Mouse (Mus musculus) bone marrow, adult 2 months (tissue): Measurements from ENCODE around the gene Elmod3. TPM values are rescaled to one million over a fixed set of nuclear protein-coding genes. Genes with fewer than 3 reads are reported as not detected.

Experiments used
- H3K27ac ChIP-seq: fragments of 200-500 bp; 2 replicates; pipeline ENCODE4 v1.5.1; 2012; ENCODE audit warnings: low read depth, mild to moderate bottlenecking, control low read depth, inconsistent platforms, low read length; ENCODE audit not compliant: control insufficient read depth, poor library complexity, insufficient read depth
- H3K4me1 ChIP-seq: fragments of 200-500 bp; 2 replicates; pipeline ENCODE4 v1.6.1; 2011; ENCODE audit warnings: low read length; ENCODE audit not compliant: control insufficient read depth, insufficient read depth
- H3K4me3 ChIP-seq: fragments of 200-500 bp; replicated peaks from 2 replicates; pipeline ENCODE3; 2011; ENCODE audit warnings: mild to moderate bottlenecking, low read depth, low read length, control low read depth; ENCODE audit not compliant: control insufficient read depth
- CTCF ChIP-seq: fragments of 200-500 bp; IDR thresholded peaks from 2 replicates; pipeline ENCODE4 v1.5.1; 2011; ENCODE audit warnings: low read length, control low read depth; ENCODE audit not compliant: control insufficient read depth, insufficient read depth
- POLR2A ChIP-seq: fragments of 200-500 bp; IDR thresholded peaks from 2 replicates; pipeline ENCODE4 v1.6.1; 2011; ENCODE audit warnings: low read depth, mild to moderate bottlenecking, control low read depth, low read length, borderline replicate concordance; ENCODE audit not compliant: control insufficient read depth
- WGBS: fragments of 180-500 bp; shearing (Covaris S2); methylation state at CpG from one replicate; pipeline ENCODE4 v1.1.7; 2018; 5-methylcytosine and 5-hydroxymethylcytosine counted together
- polyA plus RNA-seq: library from polyadenylated mRNA; stranded (reverse); fragments of >200 nt; gene quantifications from 2 replicates; pipeline ENCODE4 v1.2.4, GENCODE M21; 2011; ENCODE audit warnings: low replicate concordance; ENCODE audit not compliant: missing spikeins, insufficient read depth, insufficient read length

The Elmod3 gene
- polyA plus RNA-seq, 1 experiment: 5.2 TPM

- H3K4me1 ChIP-seq: peaks cover 19% of the 10 kb centered on the region
- peak overlapping the region; percentile 62 for H3K4me3 ChIP-seq
- H3K27ac ChIP-seq: peak overlapping the region; percentile 75
- WGBS: 10% methylated on average over 27 of the region's 27 CpGs
- TF ChIP-seq POLR2A (peak; percentile 6; the same call in 1 of the 2 replicates), CTCF (no peak)
Measured at GRCm38 (mm10) chr6:72552171-72553078, 45.8 kb downstream of the Elmod3 start.

GRCm38 (mm10) chr6:72550503-72551100 is 47.6 kb downstream of the Elmod3 start:
- 20% methylated on average over 10 of the region's 10 CpGs for WGBS
- peak overlapping the region; percentile 73 for H3K27ac ChIP-seq
- TF ChIP-seq CTCF: no peak
- H3K4me3 ChIP-seq: peak overlapping the region; percentile 66
- H3K4me1 ChIP-seq: peaks cover 14% of the 10 kb centered on the region

- peak overlapping the region; percentile 73 for H3K27ac ChIP-seq
- H3K4me3 ChIP-seq: peak overlapping the region; percentile 69
- peaks cover 13% of the 10 kb centered on the region for H3K4me1 ChIP-seq
- TF ChIP-seq POLR2A (no peak), CTCF (no peak)
- WGBS: 55% methylated on average over 6 of the region's 6 CpGs
Measured at GRCm38 (mm10) chr6:72550025-72550424, 48.2 kb downstream of the Elmod3 start.

- WGBS: 11% methylated on average over 9 of the region's 9 CpGs
- peak overlapping the region; percentile 69 for H3K4me3 ChIP-seq
Measured at GRCm38 (mm10) chr6:72549041-72549580, 49.1 kb downstream of the Elmod3 start.

GRCm38 (mm10) chr6:72547862-72548261 is 50.4 kb downstream of the Elmod3 start:
- Histone ChIP-seq H3K4me1 (peaks cover 15% of the 10 kb centered on the region), H3K4me3 (no peak overlapping the region), H3K27ac (no peak overlapping the region)
- 73% methylated on average over 3 of the region's 3 CpGs for WGBS
- TF ChIP-seq POLR2A (no peak), CTCF (no peak)

More at GRCm38 (mm10) chr6:72549041-72549580, 49.1 kb downstream of the Elmod3 start:
- H3K4me1 ChIP-seq: peaks cover 13% of the 10 kb centered on the region
- peak overlapping the region; percentile 73 for H3K27ac ChIP-seq
- TF ChIP-seq POLR2A (peak; percentile 32; the same call in 1 of the 2 replicates), CTCF (no peak)

- H3K4me1 ChIP-seq: peaks cover 15% of the 10 kb centered on the region
- no peak overlapping the region for H3K4me3 ChIP-seq
- WGBS: 92% methylated on average over 2 of the region's 2 CpGs
- no peak overlapping the region for H3K27ac ChIP-seq
- TF ChIP-seq POLR2A (no peak), CTCF (no peak)
Measured at GRCm38 (mm10) chr6:72547121-72547520, 51.1 kb downstream of the Elmod3 start.

GRCm38 (mm10) chr6:72545377-72545776 is 52.8 kb downstream of the Elmod3 start:
- WGBS: 59% methylated on average over 7 of the region's 7 CpGs
- H3K27ac ChIP-seq: peak overlapping the region; percentile 30; the same call in 1 of the 2 replicates
- no peak overlapping the region for H3K4me3 ChIP-seq
- peaks cover 7% of the 10 kb centered on the region; the same call in 1 of the 2 replicates for H3K4me1 ChIP-seq
- no peak for TF ChIP-seq CTCF
- TF ChIP-seq POLR2A: no peak

- TF ChIP-seq POLR2A: no peak
- TF ChIP-seq CTCF: no peak
- peak within 1 kb of the TSS; percentile 48 for H3K4me3 ChIP-seq
- H3K4me1 ChIP-seq: peaks cover 3% of the 10 kb centered on the region; the same call in 1 of the 2 replicates
- 2% methylated on average over 23 of the region's 23 CpGs for WGBS
- H3K27ac ChIP-seq: peak within 1 kb of the TSS; percentile 92
Measured at GRCm38 (mm10) chr6:72544283-72544987, 53.8 kb downstream of the Elmod3 start, which contains the start of gene Capg. Capg (plus strand) TSS chr6:72544391.
